Mouse (Mus musculus): ENCODE data around the gene Fstl4. TPM values are rescaled to one million over a fixed set of nuclear protein-coding genes. Genes with fewer than 3 reads are reported as not detected.

The Fstl4 gene
- total and polyA plus RNA-seq, 2 experiments, result under 0.01 TPM; not detected in 1

- Histone ChIP-seq H3K4me3 (ENCODE audit: insufficient read depth, low read depth, low read length) (no peak overlapping the region), H3K79me2 (ENCODE audit: control insufficient read depth, insufficient read depth, low read length) (no peaks in the 10 kb centered on the region), H3K4me1 (ENCODE audit: control insufficient read depth, insufficient read depth, low read length) (no peaks in the 10 kb centered on the region), H3K27ac (replicated peaks; ENCODE audit: insufficient read depth, low read depth, low read length) (no peak overlapping the region), H3K36me3 (ENCODE audit: control insufficient read depth, insufficient read depth, low read length) (no peaks in the 10 kb centered on the region), H3K9ac (ENCODE audit: low read depth, low read length) (no peak overlapping the region), H3K27me3 (ENCODE audit: control insufficient read depth, insufficient read depth, low read length) (no peaks in the 10 kb centered on the region)
- DNase-seq (ENCODE audit: extremely low read depth, low read depth, low spot score), result no peak
- TF ChIP-seq POLR2A (IDR thresholded peaks at IDR 0.05; ENCODE audit: extremely low read depth, insufficient read depth, low read length) (no peak), CTCF (IDR thresholded peaks at IDR 0.05; ENCODE audit: low read depth, low read length) (no peak)
- 73% methylated on average over 7 of the region's 7 CpGs for WGBS
Measured at GRCm38 (mm10) chr11:53016358-53017021, 252.1 kb downstream of the Fstl4 start.

- Histone ChIP-seq H3K27me3 (ENCODE audit: control insufficient read depth, insufficient read depth, low read length) (no peaks in the 10 kb centered on the region), H3K4me3 (ENCODE audit: insufficient read depth, low read depth, low read length) (no peak overlapping the region), H3K4me1 (ENCODE audit: control insufficient read depth, insufficient read depth, low read length) (no peaks in the 10 kb centered on the region), H3K79me2 (ENCODE audit: control insufficient read depth, insufficient read depth, low read length) (no peaks in the 10 kb centered on the region), H3K27ac (replicated peaks; ENCODE audit: insufficient read depth, low read depth, low read length) (no peak overlapping the region), H3K9ac (ENCODE audit: low read depth, low read length) (no peak overlapping the region), H3K36me3 (ENCODE audit: control insufficient read depth, insufficient read depth, low read length) (no peaks in the 10 kb centered on the region)
- no peak for DNase-seq (ENCODE audit: extremely low read depth, low read depth, low spot score)
- TF ChIP-seq POLR2A (IDR thresholded peaks at IDR 0.05; ENCODE audit: extremely low read depth, insufficient read depth, low read length) (no peak), CTCF (IDR thresholded peaks at IDR 0.05; ENCODE audit: low read depth, low read length) (no peak)
- WGBS, result 78% methylated on average over 3 of the region's 3 CpGs
Measured at GRCm38 (mm10) chr11:53019509-53019908, 255.1 kb downstream of the Fstl4 start.

- H3K27ac ChIP-seq (replicated peaks; ENCODE audit: insufficient read depth, low read depth, low read length), result no peak overlapping the region
- WGBS, result 72% methylated on average over 6 of the region's 6 CpGs
- H3K4me3 ChIP-seq (ENCODE audit: insufficient read depth, low read depth, low read length), result no peak overlapping the region
- H3K27me3 ChIP-seq (ENCODE audit: control insufficient read depth, insufficient read depth, low read length), result no peaks in the 10 kb centered on the region
- DNase-seq (ENCODE audit: extremely low read depth, low read depth, low spot score), result no peak
- H3K4me1 ChIP-seq (ENCODE audit: control insufficient read depth, insufficient read depth, low read length), result no peaks in the 10 kb centered on the region
- H3K9ac ChIP-seq (ENCODE audit: low read depth, low read length), result no peak overlapping the region
- no peaks in the 10 kb centered on the region for H3K36me3 ChIP-seq (ENCODE audit: control insufficient read depth, insufficient read depth, low read length)
- TF ChIP-seq CTCF (IDR thresholded peaks at IDR 0.05; ENCODE audit: low read depth, low read length) (no peak), POLR2A (IDR thresholded peaks at IDR 0.05; ENCODE audit: extremely low read depth, insufficient read depth, low read length) (no peak)
- H3K79me2 ChIP-seq (ENCODE audit: control insufficient read depth, insufficient read depth, low read length), result no peaks in the 10 kb centered on the region
Measured at GRCm38 (mm10) chr11:53024403-53024802, 260.0 kb downstream of the Fstl4 start.

- no peaks in the 10 kb centered on the region for H3K79me2 ChIP-seq (ENCODE audit: control insufficient read depth, insufficient read depth, low read length)
- no peak for TF ChIP-seq CTCF (IDR thresholded peaks at IDR 0.05; ENCODE audit: low read depth, low read length)
- no peak for TF ChIP-seq POLR2A (IDR thresholded peaks at IDR 0.05; ENCODE audit: extremely low read depth, insufficient read depth, low read length)
- DNase-seq (ENCODE audit: extremely low read depth, low read depth, low spot score), result no peak
- no peaks in the 10 kb centered on the region for H3K36me3 ChIP-seq (ENCODE audit: control insufficient read depth, insufficient read depth, low read length)
- no peaks in the 10 kb centered on the region for H3K4me1 ChIP-seq (ENCODE audit: control insufficient read depth, insufficient read depth, low read length)
- H3K27me3 ChIP-seq (ENCODE audit: control insufficient read depth, insufficient read depth, low read length), result no peaks in the 10 kb centered on the region
- no peak overlapping the region for H3K9ac ChIP-seq (ENCODE audit: low read depth, low read length)
- WGBS, result 96% methylated on average over 6 of the region's 6 CpGs
- H3K27ac ChIP-seq (replicated peaks; ENCODE audit: insufficient read depth, low read depth, low read length), result no peak overlapping the region
- H3K4me3 ChIP-seq (ENCODE audit: insufficient read depth, low read depth, low read length), result no peak overlapping the region
Measured at GRCm38 (mm10) chr11:53025686-53026085, 261.3 kb downstream of the Fstl4 start.

- H3K27me3 ChIP-seq (ENCODE audit: control insufficient read depth, insufficient read depth, low read length), result no peaks in the 10 kb centered on the region
- WGBS, result 80% methylated on average over 7 of the region's 7 CpGs
- DNase-seq (ENCODE audit: extremely low read depth, low read depth, low spot score), result no peak
- TF ChIP-seq CTCF (IDR thresholded peaks at IDR 0.05; ENCODE audit: low read depth, low read length) (no peak), POLR2A (IDR thresholded peaks at IDR 0.05; ENCODE audit: extremely low read depth, insufficient read depth, low read length) (no peak)
- no peaks in the 10 kb centered on the region for H3K36me3 ChIP-seq (ENCODE audit: control insufficient read depth, insufficient read depth, low read length)
- no peak overlapping the region for H3K4me3 ChIP-seq (ENCODE audit: insufficient read depth, low read depth, low read length)
- H3K27ac ChIP-seq (replicated peaks; ENCODE audit: insufficient read depth, low read depth, low read length), result no peak overlapping the region
- H3K9ac ChIP-seq (ENCODE audit: low read depth, low read length), result no peak overlapping the region
- no peaks in the 10 kb centered on the region for H3K79me2 ChIP-seq (ENCODE audit: control insufficient read depth, insufficient read depth, low read length)
- no peaks in the 10 kb centered on the region for H3K4me1 ChIP-seq (ENCODE audit: control insufficient read depth, insufficient read depth, low read length)
Measured at GRCm38 (mm10) chr11:53028421-53029168, 264.2 kb downstream of the Fstl4 start.

GRCm38 (mm10) chr11:53031777-53032176 lies 267.3 kb downstream of the Fstl4 start:
- peak; percentile 5 for DNase-seq (ENCODE audit: extremely low read depth, low read depth, low spot score)
- WGBS, result 50% methylated on average over 4 of the region's 4 CpGs
- H3K4me3 ChIP-seq (ENCODE audit: insufficient read depth, low read depth, low read length), result no peak overlapping the region

More at GRCm38 (mm10) chr11:53031777-53032176, 267.3 kb downstream of the Fstl4 start:
- TF ChIP-seq POLR2A (IDR thresholded peaks at IDR 0.05; ENCODE audit: extremely low read depth, insufficient read depth, low read length), result no peak
- no peak for TF ChIP-seq CTCF (IDR thresholded peaks at IDR 0.05; ENCODE audit: low read depth, low read length)
- H3K4me1 ChIP-seq (ENCODE audit: control insufficient read depth, insufficient read depth, low read length), result no peaks in the 10 kb centered on the region
- H3K9ac ChIP-seq (ENCODE audit: low read depth, low read length), result no peak overlapping the region
- H3K79me2 ChIP-seq (ENCODE audit: control insufficient read depth, insufficient read depth, low read length), result no peaks in the 10 kb centered on the region
- no peaks in the 10 kb centered on the region for H3K36me3 ChIP-seq (ENCODE audit: control insufficient read depth, insufficient read depth, low read length)
- H3K27me3 ChIP-seq (ENCODE audit: control insufficient read depth, insufficient read depth, low read length), result no peaks in the 10 kb centered on the region
- H3K27ac ChIP-seq (replicated peaks; ENCODE audit: insufficient read depth, low read depth, low read length), result no peak overlapping the region

All from liver, adult 2 months (tissue).